Mouse (Mus musculus) forebrain, embryonic 14.5 days (tissue): ENCODE measurements around the gene Sprn. TPM values are rescaled to one million over a fixed set of nuclear protein-coding genes. Genes with fewer than 3 reads are reported as not detected.

Experiments used
- ATAC-seq: fragments of 200-750 bp; cut with Nextera tagmentation; 2 replicates; pipeline ENCODE4 v1.8.0; 2017; ENCODE audit warnings: mild to moderate bottlenecking, moderate library complexity
- DNase-seq: peaks from one replicate; pipeline ENCODE4 v3.0.0-alpha.2; 2015; ENCODE audit warnings: low spot score
- H3K27ac ChIP-seq: fragments of 300-500 bp; sonication (generic); 2 replicates; pipeline ENCODE4 v1.5.1; 2014; ENCODE audit warnings: low read depth, mild to moderate bottlenecking, control low read depth, low read length, moderate library complexity
- H3K27me3 ChIP-seq: fragments of 300-500 bp; sonication (generic); replicated peaks from 2 replicates; pipeline ENCODE4 v1.6.1; 2014; ENCODE audit warnings: low read length, control low read depth, mixed read lengths; ENCODE audit not compliant: control insufficient read depth, insufficient read depth
- H3K36me3 ChIP-seq: fragments of 300-500 bp; sonication (generic); 2 replicates; pipeline ENCODE4 v1.6.1; 2014; ENCODE audit warnings: low read length, control low read depth; ENCODE audit not compliant: control insufficient read depth, insufficient read depth
- H3K4me1 ChIP-seq: fragments of 300-500 bp; sonication (generic); 2 replicates; pipeline ENCODE4 v1.6.1; 2014; ENCODE audit warnings: antibody characterized with exemption, low read length, control low read depth; ENCODE audit not compliant: control insufficient read depth, insufficient read depth
- H3K4me2 ChIP-seq: fragments of 300-500 bp; sonication (generic); 2 replicates; pipeline ENCODE4 v1.6.1; 2014; ENCODE audit warnings: mild to moderate bottlenecking, control low read depth, low read length
- H3K4me3 ChIP-seq: fragments of 300-500 bp; sonication (generic); 2 replicates; pipeline ENCODE4 v1.5.1; 2014; ENCODE audit warnings: low read depth, low read length, control low read depth
- H3K9ac ChIP-seq: fragments of 300-500 bp; sonication (generic); 2 replicates; pipeline ENCODE4 v1.6.1; 2014; ENCODE audit warnings: mild to moderate bottlenecking, low read length, control low read depth, moderate library complexity
- H3K9me3 ChIP-seq: fragments of 300-500 bp; sonication (generic); replicated peaks from 2 replicates; pipeline ENCODE4 v1.6.1; 2016; ENCODE audit warnings: low read length, control low read depth, mixed read lengths; ENCODE audit not compliant: control insufficient read depth
- WGBS: fragments of 180-500 bp; shearing (Covaris S2); extraction: QIAGEN DNeasy Blood & Tissue Kit; methylation state at CpG from one replicate; pipeline ENCODE4 v1.1.7; 2014; 5-methylcytosine and 5-hydroxymethylcytosine counted together
- polyA plus RNA-seq: library from polyadenylated mRNA; unstranded; fragments of >200 nt; fragmentation: Nextera tagmentation; extraction: Ambion mirVana; gene quantifications from 2 replicates; pipeline ENCODE4 v1.2.1, GENCODE M21; 2014

Sprn gene
- polyA plus RNA-seq, 1 experiment from 2014 or later, result 7.9 TPM

DNA sequence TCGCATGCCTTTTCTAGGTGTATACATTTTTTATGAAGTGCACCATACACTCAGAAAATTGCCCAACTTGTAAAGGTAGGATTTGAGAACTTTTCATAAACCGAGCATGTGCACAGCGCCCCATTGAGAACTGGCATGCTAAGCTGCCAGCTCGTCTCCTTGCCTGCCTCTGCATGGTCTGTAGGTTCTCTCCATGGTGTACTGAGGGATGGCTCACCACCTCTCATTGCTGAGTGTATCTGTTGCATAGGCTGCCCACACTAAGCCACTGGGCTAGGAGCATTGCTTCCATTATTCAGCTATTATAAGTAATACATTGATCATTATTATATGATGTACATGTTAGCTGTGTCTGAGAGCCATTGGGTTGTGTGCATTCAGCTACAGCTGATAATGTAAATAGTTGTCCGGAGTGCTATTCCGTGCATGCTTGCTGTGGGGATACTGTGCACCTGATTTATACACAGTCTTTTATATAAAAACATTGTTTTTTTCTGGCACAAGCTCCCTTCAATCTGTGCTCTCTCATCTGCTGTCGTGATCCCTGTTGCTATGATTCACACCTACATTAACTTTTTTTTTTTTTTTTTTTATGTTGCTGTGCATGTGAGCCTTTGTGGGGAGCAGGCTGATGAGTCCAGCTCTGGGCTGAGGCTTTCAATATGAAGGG, 33.2 kb upstream of the Sprn start:
- Histone ChIP-seq H3K4me2 (no peak overlapping the region), H3K36me3 (no peaks in the 10 kb centered on the region), H3K4me3 (no peak overlapping the region), H3K27ac (no peak overlapping the region), H3K9me3 (no peaks in the 10 kb centered on the region), H3K27me3 (no peaks in the 10 kb centered on the region), H3K4me1 (no peaks in the 10 kb centered on the region), H3K9ac (no peak overlapping the region)
- DNase-seq (no peak), ATAC-seq (no peak)
- 85% methylated on average over 7 of the region's 7 CpGs for WGBS

DNA sequence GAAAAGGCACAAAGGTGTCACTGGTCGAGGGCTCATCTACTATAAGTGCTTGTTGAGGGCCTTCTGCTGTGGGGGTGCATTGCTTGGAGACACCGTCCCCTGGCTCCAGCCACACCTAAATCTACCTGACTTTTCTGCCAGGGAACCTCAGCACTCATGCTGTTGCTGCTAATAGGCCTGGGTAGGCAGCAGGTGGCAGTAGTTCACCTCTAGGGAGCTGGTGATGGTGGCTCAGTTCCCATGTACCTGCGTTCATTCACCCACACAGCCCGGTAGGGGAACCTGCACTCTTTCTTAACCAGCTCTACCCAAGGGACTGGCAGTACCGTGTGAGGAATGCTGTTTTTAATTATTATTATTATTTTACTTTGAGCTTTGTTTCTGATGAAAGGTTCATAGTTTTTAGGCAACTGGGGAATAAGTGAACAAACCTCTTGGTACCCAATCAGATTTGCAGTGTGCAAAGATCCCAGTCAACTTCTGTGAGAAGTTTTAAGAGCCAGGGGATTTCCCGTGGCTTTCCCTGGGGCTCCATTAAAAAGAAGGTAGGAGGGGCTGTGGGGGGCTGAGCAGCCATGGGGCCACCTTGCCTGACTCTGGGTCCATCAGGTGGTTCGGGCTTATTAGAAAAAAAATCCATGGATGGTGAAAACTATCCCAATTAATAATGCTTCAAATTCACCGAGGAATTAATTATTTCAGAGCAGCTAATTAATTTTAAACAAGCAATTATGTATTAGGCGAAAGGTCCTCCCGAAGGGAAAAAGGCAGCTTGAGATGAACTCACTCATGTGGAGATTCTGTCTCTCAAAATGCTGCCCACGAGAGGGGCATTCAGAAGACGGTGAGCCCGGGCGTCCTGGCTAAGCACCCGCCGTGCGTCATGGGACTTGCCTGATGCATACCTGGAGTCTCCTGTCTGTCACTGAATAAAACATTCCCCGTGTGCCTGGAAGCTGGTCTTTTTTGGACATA, 32.3 kb upstream of the Sprn start:
- ATAC-seq (no peak), DNase-seq (no peak)
- no peak overlapping the region for H3K4me3 ChIP-seq
- no peaks in the 10 kb centered on the region for H3K4me1 ChIP-seq
- no peak overlapping the region for H3K4me2 ChIP-seq
- WGBS, result 45% methylated on average over 18 of the region's 18 CpGs
- no peak overlapping the region for H3K27ac ChIP-seq
- no peaks in the 10 kb centered on the region for H3K36me3 ChIP-seq
- H3K9me3 ChIP-seq, result no peaks in the 10 kb centered on the region
- no peak overlapping the region for H3K9ac ChIP-seq
- H3K27me3 ChIP-seq, result no peaks in the 10 kb centered on the region

DNA sequence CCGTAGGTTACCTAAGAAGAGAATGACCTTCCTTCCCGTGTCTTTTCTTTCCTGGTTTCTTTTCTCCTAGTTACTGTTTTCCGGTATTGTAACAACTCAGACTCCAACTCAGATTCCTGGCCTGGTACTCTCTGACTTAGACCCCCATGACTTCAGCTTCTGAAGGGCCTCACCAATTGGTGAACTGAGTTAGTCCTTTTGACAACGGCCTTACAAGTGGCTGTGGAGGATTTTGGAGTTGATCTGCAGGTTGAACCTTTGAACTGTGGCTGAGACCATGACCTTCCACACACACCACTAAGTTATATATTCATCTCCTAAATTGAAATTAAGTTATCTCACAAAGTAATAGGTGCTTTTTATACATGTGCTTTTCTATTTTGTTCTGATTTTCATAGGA, 29.5 kb upstream of the Sprn start:
- H3K4me2 ChIP-seq, result no peak overlapping the region
- no peaks in the 10 kb centered on the region for H3K36me3 ChIP-seq
- no peak overlapping the region for H3K27ac ChIP-seq
- H3K4me3 ChIP-seq, result no peak overlapping the region
- no peaks in the 10 kb centered on the region for H3K27me3 ChIP-seq
- 91% methylated on average over 4 of the region's 4 CpGs for WGBS
- no peaks in the 10 kb centered on the region for H3K4me1 ChIP-seq
- H3K9ac ChIP-seq, result no peak overlapping the region
- no peak for ATAC-seq
- no peaks in the 10 kb centered on the region for H3K9me3 ChIP-seq
- DNase-seq, result no peak

DNA sequence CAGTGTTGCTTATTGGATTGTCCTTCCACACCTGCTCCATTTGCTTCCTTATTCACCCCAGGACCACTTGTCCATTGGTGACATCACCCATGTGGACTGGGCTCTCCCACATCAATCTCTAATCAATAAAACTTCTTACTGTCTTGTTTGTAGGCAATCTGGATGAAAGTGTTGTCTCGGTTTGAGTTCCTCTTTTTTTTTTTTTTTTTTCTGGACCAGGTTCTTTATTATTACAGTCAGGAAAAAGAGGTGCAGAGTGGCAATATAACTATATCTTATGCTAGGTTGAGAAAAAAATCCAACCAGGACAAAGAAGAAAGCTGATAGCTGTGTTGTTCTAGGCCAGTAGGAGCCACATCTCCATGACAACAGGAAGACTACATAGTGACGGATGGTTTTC, 26.0 kb upstream of the Sprn start:
- Histone ChIP-seq H3K4me1 (no peaks in the 10 kb centered on the region), H3K27me3 (no peaks in the 10 kb centered on the region), H3K9me3 (no peaks in the 10 kb centered on the region), H3K36me3 (no peaks in the 10 kb centered on the region), H3K4me2 (no peak overlapping the region), H3K9ac (no peak overlapping the region), H3K27ac (no peak overlapping the region), H3K4me3 (no peak overlapping the region)
- WGBS, result 89% methylated on average over 2 of the region's 2 CpGs
- ATAC-seq, result no peak
- no peak for DNase-seq

DNA sequence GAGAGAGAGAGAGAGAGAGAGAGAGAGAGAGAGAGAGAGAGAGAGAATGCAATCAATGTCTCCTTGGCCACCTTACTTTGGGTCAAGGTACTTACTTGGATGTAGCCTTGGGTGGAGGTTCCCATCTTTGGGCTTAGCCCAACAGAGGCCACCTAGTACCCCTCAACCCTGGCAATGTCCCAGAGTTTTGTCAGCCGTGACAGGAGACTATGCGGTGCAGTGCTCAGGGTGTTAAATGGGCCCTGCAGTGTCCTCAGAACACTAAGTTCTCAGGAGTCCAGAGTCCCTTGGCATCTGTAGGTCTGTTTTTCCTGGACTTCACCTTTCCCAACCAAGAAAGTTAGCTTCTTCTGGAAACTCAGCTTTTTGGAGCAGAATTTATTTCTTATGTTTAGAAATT, 24.5 kb upstream of the Sprn start:
- no peak overlapping the region for H3K4me3 ChIP-seq
- no peaks in the 10 kb centered on the region for H3K36me3 ChIP-seq
- H3K4me2 ChIP-seq, result no peak overlapping the region
- H3K27me3 ChIP-seq, result no peaks in the 10 kb centered on the region
- H3K4me1 ChIP-seq, result no peaks in the 10 kb centered on the region
- no peak overlapping the region for H3K9ac ChIP-seq
- H3K9me3 ChIP-seq, result no peaks in the 10 kb centered on the region
- ATAC-seq, result no peak
- DNase-seq, result no peak
- 81% methylated on average over 2 of the region's 2 CpGs for WGBS
- no peak overlapping the region for H3K27ac ChIP-seq

DNA sequence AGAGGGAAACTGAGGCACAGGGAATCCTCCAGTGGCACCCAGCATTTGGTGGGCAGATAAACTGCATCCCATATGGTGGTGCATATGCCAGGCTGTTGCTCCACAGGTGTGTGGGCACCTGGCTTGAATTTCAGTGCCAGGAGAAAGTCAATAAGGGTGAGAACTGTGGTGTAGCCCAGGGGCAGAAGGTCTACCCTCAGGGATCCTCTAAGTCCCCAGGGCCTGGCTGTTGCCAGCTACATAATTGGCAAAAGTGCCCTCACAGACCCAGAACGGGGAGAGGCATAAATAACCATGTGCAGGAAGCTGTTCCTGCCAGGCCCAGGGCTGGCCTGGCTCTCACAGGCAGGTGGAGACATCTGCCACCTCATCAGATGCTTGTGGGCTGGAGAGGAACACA, 18.3 kb upstream of the Sprn start, which contains the start of gene Olfr523:
Gene Olfr523 (plus strand): TSS at position 282 of the 400 bp plus-strand sequence.
- no peak within 1 kb of the TSS for H3K27ac ChIP-seq
- no peak within 1 kb of the TSS for H3K9ac ChIP-seq
- no peak within 1 kb of the TSS for H3K4me2 ChIP-seq
- no peaks in the 10 kb centered on the region for H3K27me3 ChIP-seq
- no peaks in the 10 kb centered on the region for H3K36me3 ChIP-seq
- DNase-seq, result no peak
- no peak within 1 kb of the TSS for H3K4me3 ChIP-seq
- no peaks in the 10 kb centered on the region for H3K4me1 ChIP-seq
- no peaks in the 10 kb centered on the region for H3K9me3 ChIP-seq
- 65% methylated on average over 1 of the region's 1 CpGs for WGBS
- ATAC-seq, result no peak

DNA sequence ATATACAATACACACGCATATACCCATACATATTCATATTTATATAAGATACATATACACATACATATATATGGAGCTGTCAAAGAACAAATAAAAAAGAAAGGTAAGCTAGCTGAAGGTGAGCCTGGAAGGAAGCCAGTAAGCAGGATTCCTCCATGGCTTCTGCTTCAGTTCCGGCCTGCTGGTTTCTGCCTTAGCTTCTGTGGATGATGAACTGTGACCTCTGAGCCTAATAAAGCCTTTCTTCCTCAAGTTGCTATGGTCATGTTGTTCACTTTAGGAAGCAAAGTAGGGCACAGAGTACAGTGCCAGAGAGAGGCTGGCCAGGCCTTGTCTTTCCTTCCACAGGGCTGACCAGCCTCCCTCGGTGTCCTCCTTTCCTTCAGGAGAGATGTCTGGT, 16.2 kb upstream of the Sprn start:
- no peak for DNase-seq
- no peak for ATAC-seq

DNA sequence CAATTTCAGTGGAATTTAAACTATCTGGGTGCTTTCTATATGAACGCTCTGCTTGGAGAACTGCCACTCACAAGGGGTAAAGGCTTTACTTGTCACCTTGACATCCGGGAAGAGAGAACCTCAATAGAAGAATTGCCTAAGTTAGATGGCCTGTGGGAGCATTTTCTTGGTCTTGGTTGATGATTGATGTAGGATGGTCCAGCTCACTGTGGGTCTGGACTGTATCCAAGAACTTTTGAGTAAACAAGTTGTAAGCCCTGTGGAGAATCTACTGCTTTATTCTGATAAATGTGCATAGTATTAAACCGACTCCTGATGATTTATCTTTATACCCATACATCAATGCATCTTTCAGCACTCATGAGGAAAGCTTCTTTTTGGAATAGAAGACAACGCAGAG, 14.7 kb upstream of the Sprn start:
- no peak for ATAC-seq
- Histone ChIP-seq H3K4me1 (no peaks in the 10 kb centered on the region), H3K9ac (no peak overlapping the region), H3K9me3 (no peaks in the 10 kb centered on the region), H3K27me3 (no peaks in the 10 kb centered on the region), H3K27ac (no peak overlapping the region), H3K4me3 (no peak overlapping the region), H3K4me2 (no peak overlapping the region), H3K36me3 (no peaks in the 10 kb centered on the region)
- WGBS, result 86% methylated on average over 4 of the region's 4 CpGs
- no peak for DNase-seq

More for the DNA sequence above, 16.2 kb upstream of the Sprn start:
- Histone ChIP-seq H3K9ac (no peak overlapping the region), H3K4me2 (no peak overlapping the region), H3K9me3 (no peaks in the 10 kb centered on the region), H3K36me3 (no peaks in the 10 kb centered on the region), H3K4me3 (no peak overlapping the region), H3K27ac (no peak overlapping the region), H3K4me1 (no peaks in the 10 kb centered on the region), H3K27me3 (no peaks in the 10 kb centered on the region)
- 95% methylated on average over 3 of the region's 3 CpGs for WGBS

DNA sequence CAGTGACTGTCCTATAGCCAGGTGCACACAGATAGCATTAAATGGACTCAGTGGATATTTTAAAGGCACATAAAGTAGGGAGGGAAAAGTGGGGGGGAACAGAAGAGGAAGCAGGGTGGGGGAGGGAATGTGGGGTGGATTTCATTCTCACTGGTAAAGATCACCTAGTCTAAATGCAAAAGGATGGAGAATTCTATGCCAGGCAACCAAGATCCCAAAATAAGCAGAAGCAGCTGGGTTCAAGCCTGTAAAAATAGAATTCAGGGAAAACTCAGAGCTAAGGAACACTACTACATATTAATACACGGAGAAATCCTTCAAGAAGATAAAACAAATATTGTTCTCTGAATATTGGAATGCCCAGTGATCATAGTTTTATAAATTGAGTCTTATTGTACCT, 13.3 kb upstream of the Sprn start:
- no peak for DNase-seq
- H3K4me1 ChIP-seq, result no peaks in the 10 kb centered on the region
- no peaks in the 10 kb centered on the region for H3K36me3 ChIP-seq
- no peak overlapping the region for H3K27ac ChIP-seq
- no peaks in the 10 kb centered on the region for H3K27me3 ChIP-seq
- no peak overlapping the region for H3K9ac ChIP-seq
- no peaks in the 10 kb centered on the region for H3K9me3 ChIP-seq
- ATAC-seq, result no peak
- H3K4me3 ChIP-seq, result no peak overlapping the region
- no peak overlapping the region for H3K4me2 ChIP-seq
- 82% methylated on average over 1 of the region's 1 CpGs for WGBS
